Mouse (Mus musculus) T-helper 2 cell (primary cell): ENCODE measurements at regions not wholly inside any gene's neighbourhood (a gene's known extent, or its start where the extent isn't known, plus 50 kb on each side); places are given as distances from the start of the nearest gene placed in this dataset.

Source experiments
- in situ Hi-C: fragments of 300-600 bp; cut with MboI, MseI; formaldehyde crosslinking; loops from one replicate; pipeline ENCODE4 v1.15.1; 2025; ENCODE audit warnings: high pct_unique_total_duplicates

GRCm38 (mm10) chr11:63712053-63712864 lies 209.8 kb downstream of the Hs3st3b1 start:
- in situ Hi-C loops: no loop called here

GRCm38 (mm10) chr11:63722261-63722660 lies 199.8 kb downstream of the Hs3st3b1 start:
- in situ Hi-C loops: no loop called here

- in situ Hi-C loops: no loop called here
Measured at GRCm38 (mm10) chr11:63730880-63731279, 191.2 kb downstream of the Hs3st3b1 start.

GRCm38 (mm10) chr11:63753260-63753659 lies 168.8 kb downstream of the Hs3st3b1 start:
- in situ Hi-C loops: no loop called here

GRCm38 (mm10) chr11:63754826-63755225 lies 167.3 kb downstream of the Hs3st3b1 start:
- in situ Hi-C loops: no loop called here

- in situ Hi-C loops: no loop called here
Measured at GRCm38 (mm10) chr11:63758313-63758712, 163.8 kb downstream of the Hs3st3b1 start.

- in situ Hi-C loops: no loop called here
Measured at GRCm38 (mm10) chr11:63761561-63761960, 160.5 kb downstream of the Hs3st3b1 start.

GRCm38 (mm10) chr11:63767631-63768250 lies 154.3 kb downstream of the Hs3st3b1 start:
- in situ Hi-C loops: no loop called here

DNA sequence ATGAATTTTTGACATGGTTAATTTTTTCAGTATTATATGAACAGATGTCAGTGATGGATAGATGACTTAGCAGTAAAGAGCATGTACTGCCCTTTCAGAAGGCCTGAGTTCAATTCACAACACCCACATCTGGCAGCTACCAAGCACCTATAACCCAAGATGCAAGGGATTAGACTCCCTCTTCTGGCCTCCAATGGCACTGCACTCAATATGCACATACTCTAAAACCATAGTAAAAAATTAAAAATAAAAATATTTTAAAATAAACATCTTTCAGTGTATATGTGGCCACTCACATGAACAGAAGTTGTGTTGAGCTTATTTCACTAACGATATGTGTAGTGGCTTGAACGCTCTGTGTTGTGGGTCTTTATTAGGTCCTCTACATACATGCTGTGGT lies 152.4 kb downstream of the Hs3st3b1 start:
- in situ Hi-C loops: no loop called here

- in situ Hi-C loops: no loop called here
Measured at GRCm38 (mm10) chr11:63775382-63775781, 146.7 kb downstream of the Hs3st3b1 start.

DNA sequence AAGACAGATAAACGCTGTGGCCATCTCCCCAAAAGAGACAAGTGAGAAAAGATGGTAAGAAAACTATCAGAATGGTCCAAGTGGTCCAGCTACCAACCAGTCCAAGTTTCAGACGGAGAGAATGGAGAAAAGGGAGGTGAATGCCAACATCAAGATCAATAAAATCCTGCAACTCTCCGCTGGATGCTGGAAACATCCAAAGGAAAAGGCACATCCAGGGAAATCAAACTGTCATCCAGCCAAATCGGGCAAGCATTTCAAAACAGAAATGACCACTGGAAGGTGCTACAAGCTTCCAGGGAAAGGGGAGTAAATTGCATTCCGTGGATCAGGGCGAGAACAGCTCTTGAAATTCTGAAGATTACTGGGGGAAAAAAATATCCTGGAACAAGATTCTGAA lies 142.7 kb downstream of the Hs3st3b1 start:
- in situ Hi-C loops: no loop called here

DNA sequence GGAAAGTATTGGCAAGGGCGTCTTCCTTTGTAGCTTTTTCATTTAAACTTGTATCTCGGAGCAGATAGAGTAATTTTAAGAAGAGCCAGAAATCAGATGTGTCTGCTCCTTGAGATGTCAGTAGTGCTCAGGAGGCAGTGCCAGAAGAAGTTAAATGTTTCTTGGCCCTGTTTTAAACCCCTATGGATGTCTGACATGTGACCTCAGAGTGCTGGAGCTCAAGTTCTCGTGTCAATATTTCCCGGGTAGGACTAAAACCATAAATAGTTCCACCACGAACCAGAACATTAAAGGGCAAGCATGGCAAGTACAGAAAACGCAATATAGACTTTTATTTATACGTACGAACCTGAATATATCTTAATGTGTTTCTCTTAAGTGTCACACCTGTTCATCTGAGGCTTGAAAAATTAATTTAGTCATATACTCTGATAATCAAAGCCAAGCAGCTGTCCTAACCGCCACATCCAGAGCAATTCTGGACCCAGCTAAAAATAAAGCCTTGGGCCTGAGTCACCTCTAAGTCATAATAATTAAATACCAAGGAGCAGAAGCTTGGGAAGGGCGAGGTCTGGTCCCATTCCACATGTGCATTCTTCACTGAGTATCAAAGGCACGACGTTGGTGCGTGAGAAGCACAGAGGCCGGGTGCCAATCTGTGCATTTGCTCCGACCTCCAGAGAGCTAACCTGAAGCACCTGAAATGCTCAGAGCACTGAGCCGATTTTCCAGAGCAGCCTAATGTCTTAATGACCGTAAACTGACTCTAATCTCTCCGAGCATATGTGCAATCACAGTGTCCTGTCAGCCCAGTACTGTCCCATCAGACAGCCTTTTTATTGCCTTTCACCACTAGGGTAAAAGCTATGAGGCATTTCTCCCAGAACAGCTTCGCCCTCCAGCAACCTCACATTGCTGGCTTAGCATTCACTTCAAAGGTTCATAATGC lies 139.8 kb downstream of the Hs3st3b1 start:
- in situ Hi-C loops: no loop called here

- in situ Hi-C loops: no loop called here
Measured at GRCm38 (mm10) chr11:63785281-63785886, 136.7 kb downstream of the Hs3st3b1 start.

GRCm38 (mm10) chr11:63785965-63786364 lies 136.1 kb downstream of the Hs3st3b1 start:
- in situ Hi-C loops: no loop called here

DNA sequence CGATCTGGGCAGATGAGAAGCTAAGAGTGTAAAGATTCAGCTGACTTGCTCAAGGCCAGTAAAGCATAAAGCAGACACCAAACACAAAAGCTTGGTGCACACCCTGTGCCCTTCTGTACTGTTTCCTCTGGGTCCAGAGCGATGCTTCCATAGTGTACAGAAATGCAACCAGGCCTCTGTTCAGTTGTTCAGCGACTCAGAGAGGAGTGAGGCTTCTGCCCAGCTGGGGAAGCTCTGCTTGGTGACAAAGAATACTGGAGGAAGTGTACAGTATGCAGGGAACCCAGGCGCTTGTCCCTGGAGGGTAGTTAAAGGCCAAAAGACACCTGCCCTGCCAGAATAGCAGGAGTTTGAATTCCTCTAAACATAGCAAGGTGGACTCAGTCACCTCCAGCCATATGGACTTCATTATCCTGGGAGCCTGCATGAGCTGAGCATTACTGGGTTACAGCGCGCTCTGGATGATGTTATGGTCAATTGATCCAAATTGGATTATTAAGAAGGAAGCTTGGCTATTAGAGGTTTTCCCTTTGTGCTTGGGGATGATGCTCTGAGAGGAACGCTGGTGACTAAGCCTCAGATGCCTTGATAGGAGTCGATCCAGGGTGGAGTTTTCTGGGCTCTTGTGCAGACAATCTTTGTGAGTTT lies 132.5 kb downstream of the Hs3st3b1 start:
- in situ Hi-C loops: no loop called here

- in situ Hi-C loops: no loop called here
Measured at GRCm38 (mm10) chr11:63791004-63791862, 130.9 kb downstream of the Hs3st3b1 start.

GRCm38 (mm10) chr11:63793732-63794503 lies 128.2 kb downstream of the Hs3st3b1 start:
- in situ Hi-C loops: no loop called here

- in situ Hi-C loops: no loop called here
Measured at GRCm38 (mm10) chr11:63812146-63812545, 109.9 kb downstream of the Hs3st3b1 start.

GRCm38 (mm10) chr11:63822847-63823246 lies 99.2 kb downstream of the Hs3st3b1 start:
- in situ Hi-C loops: no loop called here
